ENCODE assay signal across 29 mouse cellular contexts in the genomic region with DNA sequence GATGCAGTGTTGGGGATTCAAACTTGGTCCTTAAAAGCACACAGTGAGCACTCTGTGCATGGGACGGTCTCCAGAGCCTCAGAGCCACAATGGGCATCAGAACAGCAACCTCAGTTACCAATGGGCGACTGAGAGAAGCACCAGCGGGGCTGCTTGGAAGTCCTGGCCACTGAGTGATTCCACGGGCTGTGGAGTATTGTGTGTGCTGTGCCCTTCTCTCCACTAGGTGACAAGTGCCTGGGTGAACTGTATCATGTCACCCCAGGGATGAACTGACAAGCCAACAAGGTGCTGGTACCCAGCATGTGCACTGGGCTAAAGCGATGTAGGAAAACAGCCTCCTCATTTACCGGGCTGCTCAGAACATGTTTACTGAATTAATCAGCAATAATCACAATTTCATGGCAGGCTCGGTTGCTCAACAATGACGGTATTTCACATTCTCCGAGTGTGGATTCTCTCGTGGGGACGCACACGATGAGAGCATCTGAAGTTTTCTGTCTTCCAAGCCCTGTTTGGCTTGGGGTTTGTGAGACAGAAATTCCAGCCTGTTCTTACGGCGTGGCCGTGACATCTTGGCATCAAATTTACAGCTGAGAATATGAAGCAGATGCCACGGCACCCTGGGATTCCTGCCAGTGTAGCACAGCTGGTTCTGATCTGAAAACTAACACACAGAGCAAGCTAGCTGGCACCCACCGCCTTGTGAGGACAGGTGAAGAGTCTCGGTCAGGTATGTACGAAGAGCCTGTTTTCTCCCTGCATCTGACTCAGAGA.
A peak's percentile ranks its signal among the peaks of the same experiment; 100 is the strongest.
DNase-seq lines count a peak whose midpoint lies in the region; ATAC-seq lines count a peak whose summit lies in the region.
"Had no signal": no experiment of that assay in that cellular context is flagged by ENCODE, and none has a peak within 500 bp of the region (broad histone marks: within the 10 kb centered on the region; RNA-seq: fewer than 3 reads in every experiment).

No protein-coding gene starts in this region.

- DNase-seq in gastrocnemius, postnatal 14 days, result peak; percentile 25
- no peak for DNase-seq in gastrocnemius, postnatal 36 days
- peak; percentile 75 for DNase-seq in midbrain, embryonic 11.5 days (ENCODE audit: low spot score, missing footprints)
- peak; percentile 20 for DNase-seq in skeletal muscle tissue, adult 2 months (ENCODE audit: low read depth, low spot score)
- DNase-seq: adrenal gland, postnatal 10 days; B cell, adult 2 months; cerebellum, adult 8-10 months; cerebellum, postnatal 25 days; heart, adult 18-20 months; heart, postnatal 36 days; kidney, adult 9 months; kidney, postnatal 10 days; left cerebral cortex, postnatal 4 days; liver, embryonic 13.5 days; lung, adult 2 months; lung, postnatal 14 days; right cerebral cortex, adult 18-20 months; right cerebral cortex, postnatal 4 days had no signal

- intact Hi-C loops in gastrocnemius, postnatal 14 days (cut with DNase I; ENCODE audit: low total_unique reads), result no loop called here
- intact Hi-C loops in gastrocnemius, postnatal 36 days (cut with DNase I), result no loop called here

- 89% methylated on average over 19 of the region's 19 CpGs for WGBS in midbrain, embryonic 11.5 days
- WGBS in midbrain, embryonic 16.5 days, result 80% methylated on average over 19 of the region's 19 CpGs
- 29% methylated on average over 19 of the region's 19 CpGs for WGBS in embryonic facial prominence, embryonic 13.5 days

- ATAC-seq in midbrain, embryonic 11.5 days (ENCODE audit: low FRiP score), result no peak
- ATAC-seq in midbrain, embryonic 16.5 days, result no peak
- peak; percentile 32; the same call in 1 of the 2 replicates for ATAC-seq in embryonic facial prominence, embryonic 13.5 days (ENCODE audit: insufficient number of reproducible peaks, insufficient read depth, low FRiP score, low TSS enrichment, low read depth)
- ATAC-seq in monocyte, adult 5-6 weeks (replicated peaks; ENCODE audit: insufficient number of reproducible peaks, low FRiP score, low TSS enrichment, poor library complexity, severe bottlenecking), result no peak
- ATAC-seq in CD4-positive, CD25-positive, alpha-beta regulatory T cell, adult 4 months, result no peak
- ATAC-seq: forebrain, embryonic 13.5 days; intestine, postnatal 0 days; midbrain, embryonic 13.5 days; Patski had no signal

- H3K9me3 ChIP-seq in midbrain, embryonic 11.5 days (ENCODE audit: control insufficient read depth, low read length), result no peaks in the 10 kb centered on the region
- H3K9me3 ChIP-seq in midbrain, embryonic 16.5 days (replicated peaks; ENCODE audit: control insufficient read depth, low read length, poor library complexity, severe bottlenecking), result no peaks in the 10 kb centered on the region
- no peaks in the 10 kb centered on the region for H3K9me3 ChIP-seq in embryonic facial prominence, embryonic 13.5 days
- H3K9me3 ChIP-seq: forebrain, embryonic 13.5 days; hindbrain, embryonic 13.5 days; liver, embryonic 13.5 days; midbrain, embryonic 13.5 days had no signal

- no peaks in the 10 kb centered on the region for H3K27me3 ChIP-seq in midbrain, embryonic 11.5 days (ENCODE audit: control insufficient read depth, insufficient read depth, low read length)
- H3K27me3 ChIP-seq in midbrain, embryonic 16.5 days (ENCODE audit: control insufficient read depth, insufficient read depth, low read depth, low read length), result no peaks in the 10 kb centered on the region
- no peaks in the 10 kb centered on the region for H3K27me3 ChIP-seq in embryonic facial prominence, embryonic 13.5 days
- H3K27me3 ChIP-seq: CH12.LX; forebrain, embryonic 13.5 days; hindbrain, embryonic 13.5 days; liver, embryonic 13.5 days; midbrain, embryonic 13.5 days had no signal

- no peak overlapping the region for H3K4me2 ChIP-seq in midbrain, embryonic 11.5 days
- no peak overlapping the region for H3K4me2 ChIP-seq in midbrain, embryonic 16.5 days (ENCODE audit: low read length)
- H3K4me2 ChIP-seq in embryonic facial prominence, embryonic 13.5 days, result 0 out of 2 replicates have a peak overlapping the region, but pooled peaks have one; percentile 5
- H3K4me2 ChIP-seq: forebrain, embryonic 13.5 days; heart, embryonic 11.5 days; hindbrain, embryonic 13.5 days; liver, embryonic 13.5 days; midbrain, embryonic 13.5 days had no signal

- H3K9ac ChIP-seq in midbrain, embryonic 11.5 days (ENCODE audit: low read length), result no peak overlapping the region
- no peak overlapping the region for H3K9ac ChIP-seq in midbrain, embryonic 16.5 days (ENCODE audit: low read depth, low read length)
- H3K9ac ChIP-seq in embryonic facial prominence, embryonic 13.5 days, result no peak overlapping the region
- H3K9ac ChIP-seq: forebrain, embryonic 13.5 days; hindbrain, embryonic 13.5 days; liver, embryonic 13.5 days; midbrain, embryonic 13.5 days had no signal

- no peaks in the 10 kb centered on the region for H3K36me3 ChIP-seq in midbrain, embryonic 11.5 days (ENCODE audit: control insufficient read depth, insufficient read depth, low read length)
- no peaks in the 10 kb centered on the region for H3K36me3 ChIP-seq in midbrain, embryonic 16.5 days (ENCODE audit: control insufficient read depth, insufficient read depth, low read length)
- peaks cover 4% of the 10 kb centered on the region; the same call in 1 of the 2 replicates for H3K36me3 ChIP-seq in embryonic facial prominence, embryonic 13.5 days
- H3K36me3 ChIP-seq: hindbrain, embryonic 13.5 days; liver, embryonic 13.5 days; midbrain, embryonic 13.5 days had no signal

- no peaks in the 10 kb centered on the region for H3K4me1 ChIP-seq in midbrain, embryonic 11.5 days (ENCODE audit: control insufficient read depth, insufficient read depth, low read length)
- H3K4me1 ChIP-seq in midbrain, embryonic 16.5 days (ENCODE audit: control insufficient read depth, insufficient read depth, low read length), result no peaks in the 10 kb centered on the region
- peaks cover 79% of the 10 kb centered on the region for H3K4me1 ChIP-seq in embryonic facial prominence, embryonic 13.5 days
- H3K4me1 ChIP-seq: liver, embryonic 13.5 days; midbrain, embryonic 13.5 days had no signal

- H3K4me3 ChIP-seq in midbrain, embryonic 11.5 days (ENCODE audit: low read depth, low read length), result no peak overlapping the region
- no peak overlapping the region for H3K4me3 ChIP-seq in midbrain, embryonic 16.5 days (ENCODE audit: low read depth, low read length)
- no peak overlapping the region for H3K4me3 ChIP-seq in embryonic facial prominence, embryonic 13.5 days
- H3K4me3 ChIP-seq: forebrain, embryonic 13.5 days; hindbrain, embryonic 13.5 days; liver, embryonic 13.5 days; midbrain, embryonic 13.5 days had no signal

- H3K27ac ChIP-seq in midbrain, embryonic 11.5 days (ENCODE audit: low read depth, low read length), result no peak overlapping the region
- no peak overlapping the region for H3K27ac ChIP-seq in midbrain, embryonic 16.5 days (ENCODE audit: low read length)
- H3K27ac ChIP-seq in embryonic facial prominence, embryonic 13.5 days, result peak overlapping the region; percentile 78
- H3K27ac ChIP-seq: forebrain, embryonic 13.5 days; hindbrain, embryonic 13.5 days; liver, embryonic 13.5 days; midbrain, embryonic 13.5 days had no signal

Comparison
In these comparisons a context has a peak if more than half of its experiments do, and no peak if none do; other contexts are left out.
1. DNase-seq: peak in gastrocnemius, postnatal 14 days (single experiment), midbrain, embryonic 11.5 days (single experiment) and skeletal muscle tissue, adult 2 months (single experiment); none in gastrocnemius, postnatal 36 days (0 of 2).